Mouse (Mus musculus) mouse embryonic stem cell (cell line): ENCODE measurements around the gene Prrx2.

Source experiments
- in situ Hi-C, 2 experiments: fragments of 300-500 bp; cut with MboI; formaldehyde crosslinking; loops; 1 replicate in 1 of 2; 3 replicates in 1 of 2; pipeline ENCODE4 v1.14.3; 2019 to 2020; ENCODE audit warnings: low sequenced_read_pairs in 2 of 2, low pct_unique_long_range_greater_than_20kb in 1 of 2, mixed read lengths in 1 of 2; ENCODE audit not compliant: unreplicated experiment in 1 of 2

Prrx2 gene

GRCm38 (mm10) chr2:30816383-30816782 lies 18.4 kb upstream of the Prrx2 start:
- in situ Hi-C loops = no loop called here

GRCm38 (mm10) chr2:30819873-30820272 lies 14.9 kb upstream of the Prrx2 start:
- in situ Hi-C loops = loop anchor here (10.0 kb wide), 2 partner anchors 115 to 355 kb away; no protein-coding TSS in a partner anchor

GRCm38 (mm10) chr2:30821073-30821472 lies 13.7 kb upstream of the Prrx2 start:
- in situ Hi-C loops = loop anchor here (10.0 kb wide), 2 partner anchors 114 to 356 kb away; no protein-coding TSS in a partner anchor

GRCm38 (mm10) chr2:30822460-30822859 lies 12.3 kb upstream of the Prrx2 start:
- in situ Hi-C loops = loop anchor here (10.0 kb wide), 2 partner anchors 112 to 358 kb away; no protein-coding TSS in a partner anchor

GRCm38 (mm10) chr2:30823385-30824153 lies 11.2 kb upstream of the Prrx2 start:
- in situ Hi-C loops = loop anchor here (10.0 kb wide), 2 partner anchors 111 to 359 kb away; no protein-coding TSS in a partner anchor

GRCm38 (mm10) chr2:30826825-30827748 lies 7.7 kb upstream of the Prrx2 start:
- in situ Hi-C loops = loop anchor here (5.0 to 10.0 kb wide), 3 partner anchors 105 to 362 kb away; no protein-coding TSS in a partner anchor

- in situ Hi-C loops = loop anchor here (5.0 to 10.0 kb wide), 3 partner anchors 104 to 363 kb away; no protein-coding TSS in a partner anchor
Observed at GRCm38 (mm10) chr2:30827749-30828475, 6.9 kb upstream of the Prrx2 start.

- in situ Hi-C loops = loop anchor here (5.0 to 10.0 kb wide), 3 partner anchors 103 to 365 kb away; no protein-coding TSS in a partner anchor
Observed at GRCm38 (mm10) chr2:30829315-30829714, 5.5 kb upstream of the Prrx2 start.

- in situ Hi-C loops = no loop called here
Observed at GRCm38 (mm10) chr2:30830283-30830795, 4.4 kb upstream of the Prrx2 start, which contains the start of gene Asb6. Asb6 (minus strand) TSS chr2:30830333.

GRCm38 (mm10) chr2:30833644-30834043 lies 1.1 kb upstream of the Prrx2 start:
- in situ Hi-C loops = no loop called here

GRCm38 (mm10) chr2:30836238-30836990 lies 1.6 kb downstream of the Prrx2 start:
- in situ Hi-C loops = no loop called here

- in situ Hi-C loops = no loop called here
Observed at GRCm38 (mm10) chr2:30842615-30843014, 7.8 kb downstream of the Prrx2 start.

GRCm38 (mm10) chr2:30845152-30846070 lies 10.6 kb downstream of the Prrx2 start:
- in situ Hi-C loops = no loop called here

GRCm38 (mm10) chr2:30846236-30846635 lies 11.5 kb downstream of the Prrx2 start:
- in situ Hi-C loops = no loop called here

- in situ Hi-C loops = no loop called here
Observed at GRCm38 (mm10) chr2:30846723-30847122, 12.0 kb downstream of the Prrx2 start.

- in situ Hi-C loops = no loop called here
Observed at GRCm38 (mm10) chr2:30848184-30848583, 13.4 kb downstream of the Prrx2 start.
